Mouse (Mus musculus) embryo, embryonic 10 days (tissue): ENCODE measurements at regions not wholly inside any gene's neighbourhood (a gene's known extent, or its start where the extent isn't known, plus 50 kb on each side); places are given as distances from the start of the nearest gene placed in this dataset.
A peak's percentile ranks its signal among the peaks of the same experiment; 100 is the strongest.

ENCODE experiments used
- DNase-seq: peaks from one replicate; pipeline ENCODE4 v3.0.0-alpha.2; 2015; ENCODE audit warnings: low spot score

DNA sequence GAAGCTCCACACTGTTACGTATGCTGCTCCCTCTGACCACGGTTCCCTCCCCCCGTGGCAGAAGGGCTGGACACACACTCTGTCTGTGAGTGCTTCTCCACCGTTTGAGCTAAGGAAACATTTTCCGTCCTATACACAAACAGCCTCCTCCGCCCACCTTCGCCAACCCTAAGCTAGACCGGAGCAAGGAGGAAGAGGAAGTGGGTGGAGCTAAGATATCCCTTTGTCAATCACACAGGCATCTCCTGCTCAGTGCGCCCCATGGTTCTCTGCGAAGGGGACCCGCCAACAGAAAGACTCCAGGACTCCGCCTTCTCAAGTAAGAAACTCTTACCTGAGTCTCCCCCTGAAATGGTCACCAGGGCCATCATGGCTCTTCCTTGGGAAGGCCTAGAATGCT is 61.9 kb upstream of the Cdh5 start:
- DNase-seq = no peak

GRCm38 (mm10) chr8:104041522-104041921 is 59.9 kb upstream of the Cdh5 start:
- no peak for DNase-seq

GRCm38 (mm10) chr8:104042434-104042833 is 59.0 kb upstream of the Cdh5 start:
- DNase-seq = peak; percentile 52

- DNase-seq = no peak
Measured at GRCm38 (mm10) chr8:104048037-104048436, 53.4 kb upstream of the Cdh5 start.

GRCm38 (mm10) chr8:104049181-104049580 is 52.2 kb upstream of the Cdh5 start:
- no peak for DNase-seq

DNA sequence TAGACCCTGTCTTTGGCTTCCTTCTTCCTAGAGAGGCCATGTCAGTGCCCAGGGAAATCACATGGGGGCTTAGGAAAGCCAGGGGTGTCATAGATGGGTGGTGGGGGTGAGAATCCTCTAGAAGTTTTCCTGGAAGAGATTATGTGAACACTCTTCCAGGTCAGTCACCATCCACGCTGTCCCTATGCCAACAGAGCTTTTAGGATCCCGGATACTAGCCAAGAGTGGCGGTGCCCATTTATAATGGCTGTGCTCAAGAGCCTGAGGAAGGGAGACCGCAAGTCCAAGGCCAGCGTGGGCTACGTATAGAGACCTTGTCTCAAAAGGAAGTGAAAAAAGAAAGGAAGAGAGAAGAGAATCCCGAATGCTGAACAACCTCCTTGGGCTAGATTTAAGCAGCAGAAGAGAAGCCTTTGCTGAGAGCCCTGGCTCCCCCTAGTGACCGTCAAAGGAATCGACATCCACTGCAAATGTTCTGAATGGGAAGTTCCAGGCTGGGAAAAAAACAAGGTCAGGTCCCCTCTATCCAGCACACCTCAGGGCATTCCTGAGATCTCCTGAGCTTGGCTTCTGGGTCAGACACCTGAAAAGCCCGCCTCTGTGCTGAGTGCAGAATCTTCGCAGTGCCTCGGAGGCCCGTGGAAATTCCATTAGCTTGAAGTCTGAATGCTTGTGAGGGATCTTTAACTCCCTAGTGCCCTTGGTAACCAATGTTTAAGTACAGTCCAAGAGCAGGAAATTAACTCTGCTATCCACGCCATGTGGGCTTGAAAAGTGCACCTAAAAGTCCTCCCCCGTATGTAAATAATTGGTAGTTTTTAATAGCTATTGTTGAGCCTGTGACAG is 50.5 kb upstream of the Cdh5 start:
- peak; percentile 77 for DNase-seq

GRCm38 (mm10) chr8:104051540-104051882 is 49.9 kb upstream of the Cdh5 start:
- DNase-seq = no peak
